Mouse (Mus musculus) adrenal gland, adult 8-10 months (tissue): ENCODE measurements around the gene Pip4p1. TPM values are rescaled to one million over a fixed set of nuclear protein-coding genes. Genes with fewer than 3 reads are reported as not detected.
A peak's percentile ranks its signal among the peaks of the same experiment; 100 is the strongest.

Source experiments
- DNase-seq: peaks from one replicate; pipeline ENCODE4 v3.0.0; 2022
- total RNA-seq, 4 experiments: library from RNA; stranded (reverse); gene quantifications; 2 replicates each; pipeline ENCODE4 v1.2.4; 2022

Gene Pip4p1
- total RNA-seq, 4 experiments from 2014 or later: 62.3 to 74.8 (median 68.0) TPM

GRCm38 (mm10) chr14:50892541-50893459 lies 37.9 kb downstream of the Pip4p1 start:
- DNase-seq: peak; percentile 11

GRCm38 (mm10) chr14:50892091-50892490 lies 38.6 kb downstream of the Pip4p1 start:
- no peak for DNase-seq

GRCm38 (mm10) chr14:50891621-50892020 lies 39.0 kb downstream of the Pip4p1 start:
- DNase-seq: no peak

- no peak for DNase-seq
These were observed 54.3 kb downstream of the Pip4p1 start for GRCm38 (mm10) chr14:50876236-50876950.

Other genes starting within 250 kb of the Pip4p1 start
- gene Olfr747, start 237.7 kb downstream of the Pip4p1 start, total RNA-seq: not detected
- gene Olfr748, start 223.5 kb downstream of the Pip4p1 start, total RNA-seq: not detected
- not detected for gene Olfr749, start 185.8 kb downstream of the Pip4p1 start, total RNA-seq
- gene Ttc5, start 145.3 kb downstream of the Pip4p1 start, total RNA-seq: 10 to 100 TPM; 40.9 to 57.7 (median 53.5) TPM
- gene Ccnb1ip1, start 123.1 kb downstream of the Pip4p1 start, total RNA-seq: 1 to 10 TPM in 1 of 4 experiments, under 1 TPM in 1, not detected in 2; 0.58 to 1.8 TPM
- gene Parp2, start 123.0 kb downstream of the Pip4p1 start, total RNA-seq: 10 to 100 TPM; 24.2 to 40.7 (median 31.3) TPM
- 10 to 100 TPM; 25.5 to 33.6 (median 25.9) TPM for gene Tep1, start 60.3 kb downstream of the Pip4p1 start, total RNA-seq
- gene Klhl33, start 33.3 kb downstream of the Pip4p1 start, total RNA-seq: 1 to 10 TPM; 1.0 to 3.4 (median 1.8) TPM
- 10 to 100 TPM; 44.8 to 55.6 (median 51.3) TPM for gene Osgep, start 6.0 kb downstream of the Pip4p1 start, total RNA-seq
- gene Apex1, start 5.9 kb downstream of the Pip4p1 start, total RNA-seq: 10 to 100 TPM; 73.6 to 85.2 (median 74.1) TPM
- gene Pnp, start 226 bp upstream of the Pip4p1 start, total RNA-seq: 10 to 100 TPM; 26.5 to 35.8 (median 31.3) TPM
- 10 to 100 TPM; 25.4 to 40.6 (median 33.0) TPM for gene Gm49342, start 13.7 kb upstream of the Pip4p1 start, total RNA-seq
- 1 to 10 TPM; 1.8 to 2.5 (median 2.2) TPM for gene Pnp2, start 25.1 kb upstream of the Pip4p1 start, total RNA-seq
- gene Rnase10, start 76.9 kb upstream of the Pip4p1 start, total RNA-seq: under 1 TPM in 2 of 4 experiments, not detected in 2; 0.15 to 0.31 TPM
- gene Rnase9, start 111.0 kb upstream of the Pip4p1 start, total RNA-seq: not detected
- gene Rnase11, start 119.3 kb upstream of the Pip4p1 start, total RNA-seq: not detected
- not detected for gene Rnase12, start 126.8 kb upstream of the Pip4p1 start, total RNA-seq
- gene Olfr750, start 143.6 kb upstream of the Pip4p1 start, total RNA-seq: not detected
- 10 to 100 TPM; 48.1 to 69.1 (median 54.7) TPM for gene Rnase4, start 160.2 kb upstream of the Pip4p1 start, total RNA-seq
- 1 to 10 TPM; 5.4 to 7.4 (median 6.4) TPM for gene Ang, start 160.3 kb upstream of the Pip4p1 start, total RNA-seq
- gene Eddm3b, start 183.6 kb upstream of the Pip4p1 start, total RNA-seq: not detected
- gene Rnase6, start 193.1 kb upstream of the Pip4p1 start, total RNA-seq: 1 to 10 TPM; 1.4 to 4.0 (median 2.1) TPM
- under 1 TPM in 1 of 4 experiments, not detected in 3; 0.28 TPM for gene Rnase1, start 215.9 kb upstream of the Pip4p1 start, total RNA-seq
- gene Rnase2b, start 231.4 kb upstream of the Pip4p1 start, total RNA-seq: not detected